Mouse (Mus musculus) left cerebral cortex, adult 6 months (tissue): ENCODE results near the gene S1pr1. TPM values are rescaled to one million over a fixed set of nuclear protein-coding genes. Genes with fewer than 3 reads are reported as not detected.

ENCODE experiments used
- long read RNA-seq, 2 experiments: library from polyadenylated mRNA; unstranded; transcript quantifications; one replicate each; pipeline ENCODE4 v2.0.0; 2019 to 2020
- polyA plus RNA-seq: library from polyadenylated mRNA; unstranded; fragments of <200 nt; fragmentation: Nextera tagmentation; gene quantifications from 2 replicates; pipeline ENCODE4 v1.2.3, GENCODE M21; 2021

Gene S1pr1
- polyA plus RNA-seq = 95.6 and 108 TPM in 2 replicates
- long read RNA-seq, experiment 1, transcript S1pr1-201 (2 exons, 3,046 nt) = major isoform, 308 of 406 reads
- long read RNA-seq, experiment 1, partial matches to known transcripts = 92 of 406 reads
- long read RNA-seq, experiment 1, other reads (novel, unspliced or antisense) = 6 of 406 reads
- long read RNA-seq, experiment 2, transcript S1pr1-201 (2 exons, 3,046 nt) = major isoform, 54 of 119 reads
- long read RNA-seq, experiment 2, partial matches to known transcripts = 63 of 119 reads
- long read RNA-seq, experiment 2, other reads (novel, unspliced or antisense) = 2 of 119 reads

DNA sequence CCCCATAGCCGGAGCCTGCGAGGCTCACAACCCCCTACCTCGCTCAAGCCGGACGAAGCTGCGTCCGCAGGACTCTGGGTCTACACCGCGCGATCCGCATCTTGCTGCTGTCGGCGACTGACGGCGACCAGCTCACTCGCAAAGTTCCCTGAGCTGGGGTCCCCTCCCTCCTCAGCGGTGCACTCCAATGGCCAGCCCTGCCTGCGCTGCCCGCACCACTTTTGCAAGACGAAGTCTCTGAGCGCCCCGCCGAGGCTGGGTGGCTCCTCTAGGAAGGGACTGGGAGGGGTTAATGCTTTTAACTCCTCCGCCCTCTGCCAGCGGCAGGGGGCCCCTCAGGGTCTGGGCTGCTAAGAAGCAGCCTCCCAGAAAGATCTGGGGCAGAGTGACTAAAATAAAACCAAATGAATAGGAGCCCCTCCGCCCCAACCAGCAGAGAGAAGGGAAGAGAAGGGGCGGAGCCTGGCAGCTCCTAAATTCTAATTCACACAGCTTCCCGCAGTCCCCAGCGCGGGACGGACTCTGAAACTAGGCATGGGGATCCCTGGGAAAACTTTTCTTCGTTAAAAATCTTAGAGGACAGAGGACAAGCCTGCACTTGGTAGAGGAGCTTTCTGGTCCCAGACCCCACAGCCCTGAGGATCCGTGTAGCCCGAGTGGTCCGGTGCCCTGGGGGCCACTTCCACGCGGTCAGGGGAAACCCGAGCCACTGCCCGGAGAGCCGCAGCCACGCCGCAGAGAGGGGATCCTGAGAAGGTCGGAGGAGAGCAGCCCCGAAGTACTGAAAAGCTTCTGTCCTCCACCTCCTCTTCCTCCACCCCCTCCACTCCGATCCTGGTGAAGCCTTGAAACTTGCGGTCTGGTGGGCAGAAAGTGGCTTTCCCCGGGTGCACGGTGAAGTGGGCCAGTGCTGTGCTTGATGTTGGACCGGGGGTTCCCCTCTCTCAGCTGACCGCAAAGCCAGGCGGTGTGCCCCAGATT, at the start of gene S1pr1:
Gene S1pr1 (minus strand): TSS at position 402 of the 981 bp plus-strand sequence.

Other genes starting within 250 kb of the S1pr1 start
- gene Dph5, start 172.8 kb upstream of the S1pr1 start, polyA plus RNA-seq = 15.5 and 20.1 TPM in 2 replicates